Mouse (Mus musculus) bone marrow macrophage, adult 2 months (primary cell): ENCODE results near the gene Sp7. TPM values are rescaled to one million over a fixed set of nuclear protein-coding genes. Genes with fewer than 3 reads are reported as not detected.

Experiments
- H3K27ac ChIP-seq: 2 replicates; pipeline ENCODE4 v1.5.1; 2012; ENCODE audit warnings: low read depth, low read length; ENCODE audit not compliant: insufficient read depth
- H3K4me1 ChIP-seq: 2 replicates; pipeline ENCODE4 v1.6.1; 2012; ENCODE audit warnings: low read length; ENCODE audit not compliant: control insufficient read depth, insufficient read depth
- H3K4me3 ChIP-seq: 2 replicates; pipeline ENCODE4 v1.5.1; 2012; ENCODE audit warnings: mild to moderate bottlenecking, low read length, moderate library complexity; ENCODE audit not compliant: insufficient read depth
- CTCF ChIP-seq: IDR thresholded peaks from 2 replicates; pipeline ENCODE4 v1.5.1; 2012; ENCODE audit warnings: low read depth, mild to moderate bottlenecking, low read length, moderate library complexity
- POLR2A ChIP-seq: IDR thresholded peaks from 2 replicates; pipeline ENCODE4 v1.6.1; 2012; ENCODE audit warnings: mild to moderate bottlenecking, low read depth, low read length, borderline replicate concordance
- polyA plus RNA-seq: library from polyadenylated mRNA; stranded (reverse); fragments of >200 nt; gene quantifications from 2 replicates; pipeline ENCODE4 v1.2.4, GENCODE M21; 2012; ENCODE audit not compliant: missing spikeins, insufficient read depth, insufficient read length

Gene Sp7
- polyA plus RNA-seq, 1 experiment: not detected

GRCm38 (mm10) chr15:102326022-102326576 lies 40.9 kb downstream of the Sp7 start, which contains the start of gene Pfdn5:
Pfdn5 (plus strand) TSS chr15:102326116.
- Histone ChIP-seq H3K4me3 (peak within 1 kb of the TSS; percentile 70), H3K27ac (peak within 1 kb of the TSS; percentile 69), H3K4me1 (peaks cover 6% of the 10 kb centered on the region)
- TF ChIP-seq CTCF: no peak
- 0 out of 2 replicates have a peak, but pooled peaks have one; percentile 27 for TF ChIP-seq POLR2A

GRCm38 (mm10) chr15:102324654-102325473 lies 42.1 kb downstream of the Sp7 start:
- H3K4me1 ChIP-seq: peaks cover 6% of the 10 kb centered on the region
- TF ChIP-seq CTCF: no peak
- no peak for TF ChIP-seq POLR2A
- H3K27ac ChIP-seq: no peak overlapping the region
- H3K4me3 ChIP-seq: 0 out of 2 replicates have a peak overlapping the region, but pooled peaks have one; percentile 13

- H3K4me3 ChIP-seq: no peak overlapping the region
- TF ChIP-seq POLR2A: no peak
- peak; percentile 57; the same call in 1 of the 2 replicates for TF ChIP-seq CTCF
- peaks cover 26% of the 10 kb centered on the region for H3K4me1 ChIP-seq
- H3K27ac ChIP-seq: peak overlapping the region; percentile 54
Measured at GRCm38 (mm10) chr15:102316263-102316662, 50.7 kb downstream of the Sp7 start.

- Histone ChIP-seq H3K4me3 (no peak overlapping the region), H3K27ac (peak overlapping the region; percentile 54), H3K4me1 (peaks cover 34% of the 10 kb centered on the region)
- TF ChIP-seq CTCF (no peak), POLR2A (no peak)
Measured at GRCm38 (mm10) chr15:102315292-102315691, 51.7 kb downstream of the Sp7 start.

- H3K4me1 ChIP-seq: peaks cover 34% of the 10 kb centered on the region
- no peak for TF ChIP-seq CTCF
- no peak for TF ChIP-seq POLR2A
- peak overlapping the region; percentile 29 for H3K27ac ChIP-seq
- no peak overlapping the region for H3K4me3 ChIP-seq
Measured at GRCm38 (mm10) chr15:102311489-102311888, 55.5 kb downstream of the Sp7 start.

- H3K4me1 ChIP-seq: peaks cover 26% of the 10 kb centered on the region
- H3K27ac ChIP-seq: no peak overlapping the region
- no peak overlapping the region for H3K4me3 ChIP-seq
- TF ChIP-seq POLR2A (no peak), CTCF (no peak)
Measured at GRCm38 (mm10) chr15:102310074-102310845, 56.7 kb downstream of the Sp7 start.

- H3K27ac ChIP-seq: no peak overlapping the region
- TF ChIP-seq CTCF: no peak
- no peak for TF ChIP-seq POLR2A
- H3K4me1 ChIP-seq: peaks cover 17% of the 10 kb centered on the region
- no peak overlapping the region for H3K4me3 ChIP-seq
Measured at GRCm38 (mm10) chr15:102308717-102309116, 58.3 kb downstream of the Sp7 start.

Other genes with a start within 250 kb of the Sp7 start
- 20.8 and 21.4 TPM in 2 replicates for gene Spryd3, start 230.9 kb downstream of the Sp7 start, polyA plus RNA-seq
- not detected in 2 replicates for gene Igfbp6, start 222.8 kb downstream of the Sp7 start, polyA plus RNA-seq
- 0.50 TPM in 1 of 2 replicates, not detected in the other for gene Soat2, start 216.7 kb downstream of the Sp7 start, polyA plus RNA-seq
- 71.6 and 79.5 TPM in 2 replicates for gene Zfp740, start 163.9 kb downstream of the Sp7 start, polyA plus RNA-seq
- gene Csad, start 162.5 kb downstream of the Sp7 start, polyA plus RNA-seq: 60.4 and 60.5 TPM in 2 replicates
- 32.3 and 35.8 TPM in 2 replicates for gene Itgb7, start 135.2 kb downstream of the Sp7 start, polyA plus RNA-seq
- 29.8 and 30.4 TPM in 2 replicates for gene Rarg, start 109.7 kb downstream of the Sp7 start, polyA plus RNA-seq
- gene Gm9918, start 96.6 kb downstream of the Sp7 start, polyA plus RNA-seq: not detected in 2 replicates
- 71.6 and 78.4 TPM in 2 replicates for gene Mfsd5, start 87.7 kb downstream of the Sp7 start, polyA plus RNA-seq
- 15.6 and 17.9 TPM in 2 replicates for gene Espl1, start 70.9 kb downstream of the Sp7 start, polyA plus RNA-seq
- gene Pfdn5, start 41.1 kb downstream of the Sp7 start, polyA plus RNA-seq: 542 and 550 TPM in 2 replicates
- 41.5 and 46.2 TPM in 2 replicates for gene Myg1, start 35.5 kb downstream of the Sp7 start, polyA plus RNA-seq
- 35.7 and 39.7 TPM in 2 replicates for gene Aaas, start 16.4 kb downstream of the Sp7 start, polyA plus RNA-seq
- gene Sp1, start 39.0 kb upstream of the Sp7 start, polyA plus RNA-seq: 43.8 and 47.0 TPM in 2 replicates
- gene Amhr2, start 78.2 kb upstream of the Sp7 start, polyA plus RNA-seq: not detected in 2 replicates
- 372 and 379 TPM in 2 replicates for gene Prr13, start 91.8 kb upstream of the Sp7 start, polyA plus RNA-seq
- gene Pcbp2, start 103.4 kb upstream of the Sp7 start, polyA plus RNA-seq: 724 and 763 TPM in 2 replicates
- gene Gm10337, start 136.5 kb upstream of the Sp7 start, polyA plus RNA-seq: not detected in 2 replicates
- gene Map3k12, start 149.9 kb upstream of the Sp7 start, polyA plus RNA-seq: 17.4 and 17.5 TPM in 2 replicates
- gene Tarbp2, start 151.0 kb upstream of the Sp7 start, polyA plus RNA-seq: 24.9 and 33.9 TPM in 2 replicates
- gene Npff, start 157.8 kb upstream of the Sp7 start, polyA plus RNA-seq: 7.3 and 9.1 TPM in 2 replicates